Mouse (Mus musculus): Measurements from ENCODE around the gene D17Wsu92e. TPM values are rescaled to one million over a fixed set of nuclear protein-coding genes. Genes with fewer than 3 reads are reported as not detected.
A peak's percentile ranks its signal among the peaks of the same experiment; 100 is the strongest.

Gene D17Wsu92e
- total RNA-seq, 2 experiments from 2014 or later: 125 to 149 TPM

GRCm38 (mm10) chr17:27740961-27741360 lies 79.5 kb downstream of the D17Wsu92e start:
- no peak for DNase-seq

GRCm38 (mm10) chr17:27734344-27735073 lies 85.9 kb downstream of the D17Wsu92e start:
- no peak for DNase-seq

- DNase-seq: no peak
Measured at GRCm38 (mm10) chr17:27732694-27733093, 87.8 kb downstream of the D17Wsu92e start.

GRCm38 (mm10) chr17:27732152-27732551 lies 88.3 kb downstream of the D17Wsu92e start:
- no peak for DNase-seq

- no peak for DNase-seq
Measured at GRCm38 (mm10) chr17:27728770-27729169, 91.7 kb downstream of the D17Wsu92e start, which contains the start of gene Spdef. Spdef (minus strand) TSS chr17:27728955.

GRCm38 (mm10) chr17:27726527-27726926 lies 93.9 kb downstream of the D17Wsu92e start:
- no peak for DNase-seq

- no peak for DNase-seq
Measured at GRCm38 (mm10) chr17:27725412-27725811, 95.0 kb downstream of the D17Wsu92e start.

- DNase-seq: no peak
Measured at GRCm38 (mm10) chr17:27725011-27725410, 95.4 kb downstream of the D17Wsu92e start.

GRCm38 (mm10) chr17:27724327-27724726 lies 96.1 kb downstream of the D17Wsu92e start:
- no peak for DNase-seq

GRCm38 (mm10) chr17:27721125-27721664 lies 99.3 kb downstream of the D17Wsu92e start:
- DNase-seq: peak; percentile 47

GRCm38 (mm10) chr17:27720326-27720725 lies 100.1 kb downstream of the D17Wsu92e start:
- no peak for DNase-seq

GRCm38 (mm10) chr17:27719663-27720062 lies 100.8 kb downstream of the D17Wsu92e start:
- DNase-seq: no peak

GRCm38 (mm10) chr17:27718250-27718649 lies 102.2 kb downstream of the D17Wsu92e start:
- no peak for DNase-seq

GRCm38 (mm10) chr17:27716804-27717203 lies 103.6 kb downstream of the D17Wsu92e start:
- no peak for DNase-seq

- DNase-seq: no peak
Measured at GRCm38 (mm10) chr17:27712832-27713231, 107.6 kb downstream of the D17Wsu92e start.

GRCm38 (mm10) chr17:27709650-27710049 lies 110.8 kb downstream of the D17Wsu92e start:
- no peak for DNase-seq

GRCm38 (mm10) chr17:27707954-27708661 lies 112.3 kb downstream of the D17Wsu92e start:
- DNase-seq: peak; percentile 73

GRCm38 (mm10) chr17:27705661-27706060 lies 114.8 kb downstream of the D17Wsu92e start:
- DNase-seq: no peak

GRCm38 (mm10) chr17:27703961-27704621 lies 116.4 kb downstream of the D17Wsu92e start:
- DNase-seq: no peak

GRCm38 (mm10) chr17:27702518-27702917 lies 117.9 kb downstream of the D17Wsu92e start:
- DNase-seq: no peak

- no peak for DNase-seq
Measured at GRCm38 (mm10) chr17:27701856-27702255, 118.6 kb downstream of the D17Wsu92e start.

Measured in gastrocnemius, postnatal 25 days (tissue).